Mouse (Mus musculus) heart, postnatal 10 days (tissue): ENCODE measurements around the gene Ino80b. TPM values are rescaled to one million over a fixed set of nuclear protein-coding genes. Genes with fewer than 3 reads are reported as not detected.

ENCODE experiments used
- DNase-seq, 2 experiments: peaks; one replicate each; pipeline ENCODE4 v3.0.0; 2021
- intact Hi-C: fragments of 180-260 bp; cut with DNase I; formaldehyde crosslinking; loops from one replicate; pipeline ENCODE4 v1.15.1; 2025
- total RNA-seq, 2 experiments: library from RNA; stranded (reverse); gene quantifications; 2 replicates each; pipeline ENCODE4 v1.2.3; 2021

Gene Ino80b
- total RNA-seq, 2 experiments from 2014 or later: 14.6 to 17.6 TPM

GRCm38 (mm10) chr6:83142211-83142731 lies 17.0 kb upstream of the Ino80b start:
- intact Hi-C loops: loop anchor here (2.0 kb wide), 1 partner anchor 15 kb away; the partner anchor contains the start of genes 1700003E16Rik and Wdr54
- DNase-seq: peak; percentile 48 to 54

GRCm38 (mm10) chr6:83141636-83142035 lies 16.4 kb upstream of the Ino80b start:
- DNase-seq: peak in 1 of 2 experiments; percentile 41
- intact Hi-C loops: loop anchor here (2.0 kb wide), 1 partner anchor 15 kb away; the partner anchor contains the start of genes 1700003E16Rik and Wdr54

- intact Hi-C loops: no loop called here
- no peak for DNase-seq
These were observed 14.8 kb upstream of the Ino80b start for GRCm38 (mm10) chr6:83140044-83140443.

GRCm38 (mm10) chr6:83138056-83138455 lies 12.8 kb upstream of the Ino80b start:
- no peak for DNase-seq
- intact Hi-C loops: no loop called here

GRCm38 (mm10) chr6:83137576-83137950 lies 12.3 kb upstream of the Ino80b start:
- DNase-seq: peak; percentile 94 to 95
- intact Hi-C loops: no loop called here

- intact Hi-C loops: no loop called here
- peak; percentile 86 for DNase-seq
These were observed 11.8 kb upstream of the Ino80b start for GRCm38 (mm10) chr6:83136881-83137575.

- intact Hi-C loops: no loop called here
- DNase-seq: peak in 1 of 2 experiments; percentile 37
These were observed 11.2 kb upstream of the Ino80b start for GRCm38 (mm10) chr6:83136291-83136880.

GRCm38 (mm10) chr6:83135571-83136161 lies 10.4 kb upstream of the Ino80b start:
- intact Hi-C loops: no loop called here
- DNase-seq: peak; percentile 52 to 55

- no peak for DNase-seq
- intact Hi-C loops: no loop called here
These were observed 9.8 kb upstream of the Ino80b start, which contains the start of gene Rtkn for GRCm38 (mm10) chr6:83134951-83135513. Rtkn (plus strand) TSS chr6:83135463.

- intact Hi-C loops: no loop called here
- DNase-seq: no peak
These were observed 9.0 kb upstream of the Ino80b start for GRCm38 (mm10) chr6:83134226-83134625.

- no peak for DNase-seq
- intact Hi-C loops: no loop called here
These were observed 7.1 kb upstream of the Ino80b start for GRCm38 (mm10) chr6:83132176-83132919.

- peak in 1 of 2 experiments; percentile 30 for DNase-seq
- intact Hi-C loops: no loop called here
These were observed 6.3 kb upstream of the Ino80b start for GRCm38 (mm10) chr6:83131469-83132034.

- intact Hi-C loops: no loop called here
- no peak for DNase-seq
These were observed 2.2 kb upstream of the Ino80b start for GRCm38 (mm10) chr6:83127419-83127818.

- intact Hi-C loops: loop anchor here (5.0 kb wide), 1 partner anchor 142 kb away; no protein-coding TSS in a partner anchor
- DNase-seq: peak; percentile 94 to 97
These were observed 349 bp downstream of the Ino80b start for GRCm38 (mm10) chr6:83124851-83125312.

GRCm38 (mm10) chr6:83122961-83123360 lies 2.3 kb downstream of the Ino80b start:
- intact Hi-C loops: loop anchor here (5.0 kb wide), 1 partner anchor 144 kb away; no protein-coding TSS in a partner anchor
- DNase-seq: no peak

- DNase-seq: no peak
- intact Hi-C loops: loop anchor here (5.0 kb wide), 1 partner anchor 145 kb away; no protein-coding TSS in a partner anchor
These were observed 3.1 kb downstream of the Ino80b start for GRCm38 (mm10) chr6:83121863-83122710.

GRCm38 (mm10) chr6:83120930-83121862 lies 4.0 kb downstream of the Ino80b start, which contains the start of gene Wbp1:
Wbp1 (minus strand) TSS chr6:83121559.
- intact Hi-C loops: loop anchor here (5.0 kb wide), 1 partner anchor 146 kb away; no protein-coding TSS in a partner anchor

GRCm38 (mm10) chr6:83119734-83120051 lies 5.5 kb downstream of the Ino80b start:
- intact Hi-C loops: loop anchor here (5.0 kb wide), 1 partner anchor 148 kb away; no protein-coding TSS in a partner anchor

More at GRCm38 (mm10) chr6:83120930-83121862, 4.0 kb downstream of the Ino80b start, which contains the start of gene Wbp1:
- peak; percentile 98 for DNase-seq

More at GRCm38 (mm10) chr6:83119734-83120051, 5.5 kb downstream of the Ino80b start:
- DNase-seq: no peak
